Mouse (Mus musculus) brain, adult 10 weeks (tissue): ENCODE data around the gene Olfr376. TPM values are rescaled to one million over a fixed set of nuclear protein-coding genes. Genes with fewer than 3 reads are reported as not detected.

ENCODE experiments used
- polyA plus RNA-seq: library from polyadenylated mRNA; stranded (reverse); fragments of 350-450 nt; fragmentation: Illumina TruSeq; extraction: RNeasy Lipid Tissue Mini Kit (QIAGEN cat#74804); gene quantifications from one replicate; pipeline ENCODE4 v1.2.3, GENCODE M21; 2015; ENCODE audit warnings: low read depth, low replicate concordance

Olfr376 gene
- polyA plus RNA-seq: not detected

GRCm38 (mm10) chr11:73370946-73371345 is at the start of gene Olfr376:
TSS of gene Olfr376 (plus strand) at chr11:73371246.

DNA sequence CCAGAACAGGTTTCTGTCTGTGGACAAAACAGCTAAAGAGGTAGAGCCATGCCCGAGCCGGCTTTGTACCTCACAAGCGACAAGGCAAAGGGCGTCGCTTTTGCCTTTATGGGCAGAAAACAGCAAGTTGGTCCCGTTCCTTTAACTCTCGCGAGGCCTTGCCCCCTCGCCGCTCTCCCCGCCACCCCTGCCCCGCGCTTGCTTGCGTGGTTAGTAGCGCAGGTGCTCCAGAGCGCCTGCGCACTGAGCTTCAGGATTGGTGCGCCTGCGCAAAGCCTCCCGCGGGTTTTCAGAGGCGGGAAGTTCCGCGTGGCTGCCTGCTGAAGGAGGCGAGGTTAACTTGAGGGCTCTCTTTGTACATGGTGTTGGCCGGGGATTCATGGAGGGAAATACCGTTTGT is 41.6 kb upstream of the Olfr376 start, which contains the start of the genes Aspa, Gm49340 and Spata22:
Gene Aspa (minus strand): TSS at position 155 of the 400 bp plus-strand sequence.
Gene Gm49340 (plus strand): TSS at position 300 of the 400 bp plus-strand sequence.
Gene Spata22 (plus strand): TSS at position 300 of the 400 bp plus-strand sequence.

DNA sequence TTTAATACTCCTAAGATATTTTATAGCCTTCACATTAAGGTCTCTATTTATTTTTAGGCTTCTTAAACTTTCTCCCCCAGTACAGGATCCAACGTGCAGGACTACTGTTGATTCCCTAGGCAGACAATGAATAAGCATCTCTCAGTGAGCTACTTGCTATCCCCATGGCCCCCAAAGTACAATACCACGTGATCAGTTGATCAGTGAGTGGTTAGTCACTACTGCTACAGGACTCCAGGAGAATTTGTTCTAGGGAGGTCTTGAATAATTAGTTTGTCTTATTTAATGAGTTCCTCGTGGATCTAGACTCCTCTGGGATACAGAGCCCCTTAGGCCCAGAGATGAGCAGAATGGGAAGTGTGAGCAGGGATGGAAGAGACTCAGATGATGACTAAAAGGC is 20.6 kb upstream of the Olfr376 start, which contains the start of gene Olfr20:
Gene Olfr20 (plus strand): TSS at position 301 of the 400 bp plus-strand sequence.

GRCm38 (mm10) chr11:73399514-73399913 is 28.5 kb downstream of the Olfr376 start, which contains the start of gene Olfr1:
TSS of gene Olfr1 (minus strand) at chr11:73399614.

Other genes starting within 250 kb of the Olfr376 start
- 0.15 TPM for gene Haspin, start 233.0 kb upstream of the Olfr376 start, polyA plus RNA-seq
- 1.4 TPM for gene P2rx5, start 210.8 kb upstream of the Olfr376 start, polyA plus RNA-seq
- gene Emc6, start 194.2 kb upstream of the Olfr376 start, polyA plus RNA-seq: 66.8 TPM
- gene Tax1bp3, start 194.2 kb upstream of the Olfr376 start, polyA plus RNA-seq: 17.3 TPM
- gene Ctns, start 172.2 kb upstream of the Olfr376 start, polyA plus RNA-seq: 14.1 TPM
- 3.3 TPM for gene Shpk, start 171.8 kb upstream of the Olfr376 start, polyA plus RNA-seq
- gene Trpv1, start 137.0 kb upstream of the Olfr376 start, polyA plus RNA-seq: 0.21 TPM
- 0.49 TPM for gene Trpv3, start 103.9 kb upstream of the Olfr376 start, polyA plus RNA-seq
- 53.5 TPM for gene Aspa, start 41.6 kb upstream of the Olfr376 start, polyA plus RNA-seq
- gene Gm49340, start 41.5 kb upstream of the Olfr376 start, polyA plus RNA-seq: not detected
- not detected for gene Spata22, start 41.5 kb upstream of the Olfr376 start, polyA plus RNA-seq
- not detected for gene Olfr20, start 20.5 kb upstream of the Olfr376 start, polyA plus RNA-seq
- not detected for gene Olfr1, start 28.4 kb downstream of the Olfr376 start, polyA plus RNA-seq
- gene Olfr378, start 57.2 kb downstream of the Olfr376 start, polyA plus RNA-seq: not detected
- gene Olfr380, start 86.3 kb downstream of the Olfr376 start, polyA plus RNA-seq: not detected
- not detected for gene Olfr381, start 120.4 kb downstream of the Olfr376 start, polyA plus RNA-seq
- gene Olfr382, start 146.0 kb downstream of the Olfr376 start, polyA plus RNA-seq: not detected
- not detected for gene Olfr385, start 221.8 kb downstream of the Olfr376 start, polyA plus RNA-seq
- gene Olfr384, start 227.3 kb downstream of the Olfr376 start, polyA plus RNA-seq: not detected